22 mouse cellular contexts compared by ENCODE assay signal in the genomic region with DNA sequence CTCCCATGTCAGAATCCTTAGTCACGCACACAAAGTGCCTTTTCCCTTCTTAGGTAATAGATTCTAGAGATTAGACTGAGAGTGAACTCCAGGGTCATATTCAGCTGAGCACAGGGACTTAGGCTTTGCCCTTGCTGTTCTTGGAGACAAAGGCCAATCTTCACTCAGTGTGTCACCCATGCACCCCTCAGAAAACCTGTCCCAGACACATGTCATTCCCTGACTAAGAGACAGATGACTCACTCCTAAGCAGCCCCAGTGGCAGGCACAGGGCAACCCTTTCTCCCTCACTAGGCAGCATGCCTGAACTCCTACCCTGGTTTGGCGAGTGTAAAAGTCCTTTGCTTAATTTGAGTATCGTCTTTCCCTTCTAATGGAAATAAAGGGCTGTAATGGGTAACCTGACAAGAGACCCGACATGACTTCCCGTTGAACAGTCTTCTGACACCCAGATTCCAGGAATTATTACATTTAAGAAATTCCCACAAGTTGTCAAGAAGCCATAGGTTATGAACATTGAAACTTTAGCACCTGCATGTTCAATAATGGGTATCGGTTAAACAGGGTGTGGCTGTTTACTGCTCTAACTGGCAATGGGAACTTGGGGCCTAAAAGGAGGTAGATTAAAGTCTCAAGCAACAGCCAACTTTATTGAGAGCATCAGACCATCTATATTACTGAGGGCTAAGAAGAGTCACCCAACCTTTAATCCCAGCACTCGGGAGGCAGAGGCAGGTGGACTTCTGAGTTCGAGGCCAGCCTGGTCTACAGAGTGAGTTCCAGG. TPM values are rescaled to one million over a fixed set of nuclear protein-coding genes. Genes with fewer than 3 reads are reported as not detected.
A peak's percentile ranks its signal among the peaks of the same experiment; 100 is the strongest.
DNase-seq lines count a peak whose midpoint lies in the region; ATAC-seq and TF ChIP-seq lines count a peak whose summit lies in the region.
"Had no signal": no experiment of that assay in that cellular context is flagged by ENCODE, and none has a peak within 500 bp of the region (broad histone marks: within the 10 kb centered on the region; RNA-seq: fewer than 3 reads in every experiment).

No protein-coding gene starts in this region.

- no peaks in the 10 kb centered on the region for H3K27me3 ChIP-seq in intestine, postnatal 0 days (replicated peaks; ENCODE audit: control insufficient read depth, insufficient read depth, low read length)
- H3K27me3 ChIP-seq in midbrain, embryonic 15.5 days (replicated peaks) = no peaks in the 10 kb centered on the region
- H3K27me3 ChIP-seq: lung, embryonic 15.5 days had no signal

- peaks cover 10% of the 10 kb centered on the region for H3K4me1 ChIP-seq in intestine, postnatal 0 days (replicated peaks; ENCODE audit: control insufficient read depth, insufficient read depth, low read length)
- H3K4me1 ChIP-seq in midbrain, embryonic 15.5 days = peaks cover 23% of the 10 kb centered on the region

- H3K27ac ChIP-seq in intestine, postnatal 0 days (ENCODE audit: low read depth, low read length) = peak overlapping the region; percentile 76
- no peak overlapping the region for H3K27ac ChIP-seq in midbrain, embryonic 15.5 days
- H3K27ac ChIP-seq: lung, embryonic 15.5 days had no signal

- no peak overlapping the region for H3K9ac ChIP-seq in intestine, postnatal 0 days (ENCODE audit: low read depth, low read length)
- no peak overlapping the region for H3K9ac ChIP-seq in midbrain, embryonic 15.5 days
- H3K9ac ChIP-seq: forebrain, postnatal 0 days; lung, embryonic 15.5 days had no signal

- H3K9me3 ChIP-seq in intestine, postnatal 0 days (ENCODE audit: control insufficient read depth) = no peaks in the 10 kb centered on the region
- no peaks in the 10 kb centered on the region for H3K9me3 ChIP-seq in midbrain, embryonic 15.5 days
- H3K9me3 ChIP-seq: lung, embryonic 15.5 days had no signal

- ATAC-seq in intestine, postnatal 0 days = peak; percentile 92
- no peak for ATAC-seq in midbrain, embryonic 15.5 days (replicated peaks)
- ATAC-seq: forebrain, postnatal 0 days had no signal

- WGBS in intestine, postnatal 0 days = 42% methylated on average over 8 of the region's 8 CpGs
- WGBS in midbrain, embryonic 15.5 days = 86% methylated on average over 8 of the region's 8 CpGs

- H3K4me3 ChIP-seq in intestine, postnatal 0 days (ENCODE audit: low read depth, low read length) = no peak overlapping the region
- H3K4me3 ChIP-seq in midbrain, embryonic 15.5 days = no peak overlapping the region
- H3K4me3 ChIP-seq: erythroblast, embryonic 14.5 days; lung, embryonic 15.5 days had no signal

- no peaks in the 10 kb centered on the region for H3K36me3 ChIP-seq in intestine, postnatal 0 days (ENCODE audit: control insufficient read depth, insufficient read depth)
- no peaks in the 10 kb centered on the region for H3K36me3 ChIP-seq in midbrain, embryonic 15.5 days (replicated peaks)
- H3K36me3 ChIP-seq: lung, embryonic 15.5 days had no signal

- peak; percentile 45 for DNase-seq in adrenal gland, postnatal 10 days
- DNase-seq in adrenal gland, adult 8-10 months = no peak
- peak; percentile 73 for DNase-seq in 3T3-L1 (ENCODE audit: low read depth, low spot score)
- peak; percentile 88 for DNase-seq in Muller cell, postnatal 12 days (ENCODE audit: inconsistent ontology term)
- no peak for DNase-seq in urinary bladder, adult 2 months (ENCODE audit: low spot score)
- no peak for DNase-seq in layer of hippocampus, postnatal 10 days (ENCODE audit: low spot score in 2 of 2)
- DNase-seq: cerebellum, postnatal 14 days; forebrain, postnatal 0 days; gastrocnemius, postnatal 14 days; midbrain, embryonic 14.5 days; right cerebral cortex, postnatal 25 days; thymus, postnatal 25 days had no signal

- TF ChIP-seq CTCF in intestine, postnatal 0 days (IDR thresholded peaks at IDR 0.05; ENCODE audit: low read depth) = no peak

- no peak overlapping the region for H3K4me2 ChIP-seq in intestine, postnatal 0 days (replicated peaks; ENCODE audit: low read depth)
- H3K4me2 ChIP-seq in midbrain, embryonic 15.5 days = no peak overlapping the region
- H3K4me2 ChIP-seq: heart, embryonic 11.5 days; lung, embryonic 15.5 days had no signal

RNA-seq across cellular contexts. Expression of a gene that starts 4.4 kb away (rescaled TPM):
- 10 to 100 TPM; 53.4 to 62.7 TPM for total RNA-seq in adrenal gland, postnatal 10 days (2021)
- total RNA-seq in adrenal gland, adult 8-10 months (2022) = 100 to 1,000 TPM in 2 of 4 experiments, 10 to 100 TPM in 2; 86.1 to 150 (median 104) TPM
- 38.8 and 41.1 TPM in 2 replicates for polyA plus RNA-seq in intestine, postnatal 0 days (2015; fragmentation: Nextera tagmentation; extraction: Ambion mirVana)
- polyA plus RNA-seq in urinary bladder, adult 2 months (2012; rRNA removed) = 40.1 and 42.5 TPM in 2 replicates
- 51.9 and 55.8 TPM in 2 replicates for polyA plus RNA-seq in midbrain, embryonic 15.5 days (2015; fragmentation: Nextera tagmentation; extraction: Ambion mirVana)
- total RNA-seq in layer of hippocampus, postnatal 10 days (2021) = 10 to 100 TPM; 60.1 to 62.6 TPM
- total RNA-seq: hematopoietic stem cell, adult 5-6 weeks had no signal

RNA-seq across cellular contexts. Expression of a gene that starts 57.2 kb away (rescaled TPM):
- total RNA-seq in adrenal gland, postnatal 10 days (2021) = under 1 TPM in 1 of 2 experiments, not detected in 1; 0.42 TPM
- total RNA-seq in adrenal gland, adult 8-10 months (2022) = not detected
- polyA plus RNA-seq in intestine, postnatal 0 days (2015; fragmentation: Nextera tagmentation; extraction: Ambion mirVana) = 75.8 and 118 TPM in 2 replicates
- 0.40 and 2.3 TPM in 2 replicates for polyA plus RNA-seq in urinary bladder, adult 2 months (2012; rRNA removed)
- polyA plus RNA-seq in midbrain, embryonic 15.5 days (2015; fragmentation: Nextera tagmentation; extraction: Ambion mirVana) = 2.5 TPM in 1 of 2 replicates, not detected in the other
- total RNA-seq in layer of hippocampus, postnatal 10 days (2021) = not detected
- total RNA-seq: forebrain, postnatal 0 days; hematopoietic stem cell, adult 5-6 weeks; layer of hippocampus, postnatal 25 days; left cerebral cortex, postnatal 36 days had no signal
- polyA plus RNA-seq: erythroblast, embryonic 14.5 days; forebrain, postnatal 0 days; heart, embryonic 11.5 days; midbrain, embryonic 14.5 days; neural tube, embryonic 11.5 days; stomach, embryonic 14.5 days had no signal

Comparison
In these comparisons a context has a peak if more than half of its experiments do, and no peak if none do; other contexts are left out.
1. DNase-seq: peak in adrenal gland, postnatal 10 days (single experiment), 3T3-L1 (single experiment) and Muller cell, postnatal 12 days (single experiment); none in adrenal gland, adult 8-10 months (single experiment), urinary bladder, adult 2 months (single experiment) and layer of hippocampus, postnatal 10 days (0 of 2).